Mouse (Mus musculus) lung, embryonic 16.5 days (tissue): ENCODE results near the gene Kcnk2. TPM values are rescaled to one million over a fixed set of nuclear protein-coding genes. Genes with fewer than 3 reads are reported as not detected.

Experiments
- ATAC-seq: fragments of 200-750 bp; cut with Nextera tagmentation; 2 replicates; pipeline ENCODE4 v1.8.0; 2017; ENCODE audit warnings: low read depth, mild to moderate bottlenecking, moderate library complexity
- H3K27ac ChIP-seq: fragments of 300-500 bp; sonication (generic); 2 replicates; pipeline ENCODE4 v1.5.1; 2014; ENCODE audit warnings: mild to moderate bottlenecking, control low read depth, low read length
- H3K27me3 ChIP-seq: fragments of 300-500 bp; sonication (generic); 2 replicates; pipeline ENCODE4 v1.6.1; 2014; ENCODE audit warnings: low read depth, low read length, mixed read lengths; ENCODE audit not compliant: control insufficient read depth, insufficient read depth
- H3K36me3 ChIP-seq: fragments of 300-500 bp; sonication (generic); 2 replicates; pipeline ENCODE4 v1.6.1; 2014; ENCODE audit warnings: low read length; ENCODE audit not compliant: control insufficient read depth, insufficient read depth
- H3K4me1 ChIP-seq: fragments of 300-500 bp; sonication (generic); replicated peaks from 2 replicates; pipeline ENCODE4 v1.6.1; 2014; ENCODE audit warnings: low read length, mixed read lengths; ENCODE audit not compliant: control insufficient read depth, insufficient read depth
- H3K4me2 ChIP-seq: fragments of 300-500 bp; sonication (generic); 2 replicates; pipeline ENCODE4 v1.6.1; 2014; ENCODE audit warnings: low read depth, low read length, control low read depth
- H3K4me3 ChIP-seq: fragments of 300-500 bp; sonication (generic); 2 replicates; pipeline ENCODE4 v1.5.1; 2014; ENCODE audit warnings: mild to moderate bottlenecking, low read length, control low read depth
- H3K9ac ChIP-seq: fragments of 300-500 bp; sonication (generic); 2 replicates; pipeline ENCODE4 v1.6.1; 2014; ENCODE audit warnings: low read length, control low read depth
- H3K9me3 ChIP-seq: fragments of 300-500 bp; sonication (generic); 2 replicates; pipeline ENCODE4 v1.6.1; 2016; ENCODE audit warnings: low read length; ENCODE audit not compliant: control insufficient read depth
- WGBS: fragments of 180-500 bp; shearing (Covaris S2); extraction: QIAGEN DNeasy Blood & Tissue Kit; methylation state at CpG from one replicate; pipeline ENCODE4 v1.1.7; 2014; 5-methylcytosine and 5-hydroxymethylcytosine counted together
- microRNA-seq: library from miRNA; unstranded; fragments of <30 nt; microRNA quantifications from one replicate; pipeline ENCODE4, GENCODE M21; 2016
- polyA plus RNA-seq: library from polyadenylated mRNA; unstranded; fragments of >200 nt; fragmentation: Nextera tagmentation; extraction: Ambion mirVana; gene quantifications from 2 replicates; pipeline ENCODE4 v1.2.1, GENCODE M21; 2015

Kcnk2 gene
- polyA plus RNA-seq, 1 experiment from 2014 or later, result 4.2 TPM

DNA sequence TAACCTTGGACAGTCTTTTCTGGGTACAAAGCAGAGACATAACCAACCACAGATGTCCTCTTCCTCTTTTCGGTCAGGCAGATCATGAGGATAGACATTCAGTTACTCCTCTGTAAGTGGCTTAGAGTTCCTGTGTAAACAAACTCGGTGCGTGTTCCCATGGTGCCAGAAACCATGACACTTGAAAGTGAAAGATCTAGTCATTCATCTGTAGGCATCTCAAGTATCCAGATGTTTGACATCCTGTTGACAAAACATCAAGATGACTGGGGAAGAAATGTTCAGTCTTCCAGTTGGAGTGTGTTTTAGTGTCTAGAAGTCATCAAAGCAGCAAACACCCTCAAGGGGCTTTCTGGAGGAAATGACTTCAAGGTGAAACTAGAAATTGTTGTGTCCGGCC lies 230.9 kb downstream of the Kcnk2 start:
- Histone ChIP-seq H3K27ac (no peak overlapping the region), H3K4me1 (0 out of 2 replicates have a peak, but pooled peaks cover 4% of the 10 kb centered on the region), H3K4me2 (no peak overlapping the region), H3K27me3 (no peaks in the 10 kb centered on the region), H3K9me3 (no peaks in the 10 kb centered on the region), H3K4me3 (no peak overlapping the region), H3K36me3 (no peaks in the 10 kb centered on the region), H3K9ac (no peak overlapping the region)
- 25% methylated on average over 4 of the region's 4 CpGs for WGBS
- peak; percentile 52 for ATAC-seq

DNA sequence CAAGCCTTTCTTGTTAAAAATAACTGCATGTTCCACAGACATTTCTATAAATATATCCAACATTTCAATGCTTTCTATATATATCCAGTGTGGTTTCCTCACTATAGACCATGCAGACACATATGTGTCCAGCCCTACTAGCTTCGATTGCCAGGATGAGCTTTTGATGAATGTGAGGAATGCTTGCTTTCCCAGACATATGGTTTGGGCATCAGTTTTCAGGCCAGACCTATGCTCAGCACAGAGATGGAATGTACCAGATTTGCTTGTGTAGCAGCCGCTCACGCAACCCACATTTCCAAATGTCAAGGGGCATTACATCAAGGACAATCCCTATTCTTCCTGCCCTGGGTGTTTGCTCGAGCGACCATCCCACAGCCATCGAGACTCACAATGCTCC lies 236.3 kb downstream of the Kcnk2 start:
- no peak overlapping the region for H3K27ac ChIP-seq
- peak; percentile 52; the same call in 1 of the 2 replicates for ATAC-seq
- H3K27me3 ChIP-seq, result no peaks in the 10 kb centered on the region
- no peaks in the 10 kb centered on the region for H3K36me3 ChIP-seq
- no peak overlapping the region for H3K9ac ChIP-seq
- WGBS, result 80% methylated on average over 6 of the region's 6 CpGs
- H3K9me3 ChIP-seq, result no peaks in the 10 kb centered on the region
- no peak overlapping the region for H3K4me2 ChIP-seq
- H3K4me1 ChIP-seq, result peaks cover 4% of the 10 kb centered on the region
- no peak overlapping the region for H3K4me3 ChIP-seq

DNA sequence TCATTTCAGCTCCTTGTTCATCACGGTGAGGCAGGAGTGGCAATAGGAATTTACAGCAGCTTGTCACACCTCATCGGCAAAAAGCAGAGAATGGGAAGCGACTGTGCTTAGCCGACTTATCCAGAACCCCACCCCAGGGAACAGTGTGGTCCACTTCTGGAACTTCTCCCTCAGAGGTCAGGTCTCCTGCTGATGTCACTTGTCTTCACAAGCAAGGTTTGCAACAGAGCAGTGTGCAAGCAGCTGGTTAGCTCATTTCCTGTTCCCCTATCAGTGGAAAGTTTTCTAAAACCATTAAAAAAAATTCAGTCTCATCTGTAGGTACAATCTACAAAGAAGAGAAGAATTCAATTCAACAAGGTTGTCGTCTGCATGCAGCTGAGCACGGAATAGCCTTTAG lies 236.9 kb downstream of the Kcnk2 start:
- no peak overlapping the region for H3K27ac ChIP-seq
- no peak for ATAC-seq
- no peak overlapping the region for H3K4me2 ChIP-seq
- 55% methylated on average over 6 of the region's 6 CpGs for WGBS
- no peaks in the 10 kb centered on the region for H3K36me3 ChIP-seq
- no peaks in the 10 kb centered on the region for H3K27me3 ChIP-seq
- peaks cover 4% of the 10 kb centered on the region for H3K4me1 ChIP-seq
- no peak overlapping the region for H3K4me3 ChIP-seq
- H3K9me3 ChIP-seq, result no peaks in the 10 kb centered on the region
- H3K9ac ChIP-seq, result no peak overlapping the region

DNA sequence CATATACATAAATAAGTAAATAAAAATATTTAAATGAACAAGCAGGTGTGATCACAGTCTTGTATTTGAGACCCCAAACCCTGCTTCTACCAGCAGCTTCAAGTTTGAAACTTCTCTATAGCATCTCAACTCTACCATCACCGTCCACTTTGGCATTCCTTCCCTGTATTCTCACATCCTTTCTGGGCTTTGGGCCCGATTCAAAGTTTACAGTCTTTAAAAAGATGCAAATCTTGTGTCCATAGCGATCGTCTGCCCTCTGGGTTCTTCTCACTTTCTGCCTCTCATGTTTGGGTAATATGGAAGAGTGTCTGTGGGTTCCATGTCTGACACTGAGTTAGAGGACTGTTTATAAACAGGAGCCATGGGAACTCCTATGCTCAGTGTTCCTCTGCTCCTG lies 237.4 kb downstream of the Kcnk2 start:
- Histone ChIP-seq H3K9me3 (no peaks in the 10 kb centered on the region), H3K4me2 (no peak overlapping the region), H3K36me3 (no peaks in the 10 kb centered on the region), H3K9ac (no peak overlapping the region), H3K4me3 (no peak overlapping the region), H3K27me3 (no peaks in the 10 kb centered on the region), H3K27ac (no peak overlapping the region), H3K4me1 (peaks cover 4% of the 10 kb centered on the region)
- no peak for ATAC-seq
- WGBS, result 43% methylated on average over 4 of the region's 4 CpGs

DNA sequence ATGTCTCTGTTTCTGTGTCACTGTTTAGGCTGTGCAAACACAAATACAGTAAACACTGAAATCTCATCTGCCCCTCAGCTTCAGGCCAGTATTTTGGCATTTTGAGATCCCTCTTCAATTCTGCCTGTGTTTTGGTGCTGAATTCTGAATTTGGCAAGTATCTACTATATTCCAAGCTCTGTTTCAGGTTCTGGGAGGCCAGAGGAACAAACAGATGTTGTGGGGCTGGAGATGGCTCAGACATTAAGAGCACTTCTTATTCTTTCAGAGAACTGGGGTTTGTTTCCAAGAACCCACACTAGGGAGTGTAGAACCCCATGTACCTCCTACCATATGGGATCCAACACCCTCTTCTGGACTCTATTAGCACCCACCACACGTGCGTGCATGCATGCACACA lies 237.8 kb downstream of the Kcnk2 start:
- H3K9ac ChIP-seq, result no peak overlapping the region
- H3K27me3 ChIP-seq, result no peaks in the 10 kb centered on the region
- H3K4me3 ChIP-seq, result no peak overlapping the region
- H3K27ac ChIP-seq, result no peak overlapping the region
- H3K4me1 ChIP-seq, result peaks cover 4% of the 10 kb centered on the region
- no peak for ATAC-seq
- no peaks in the 10 kb centered on the region for H3K36me3 ChIP-seq
- H3K4me2 ChIP-seq, result no peak overlapping the region
- no peaks in the 10 kb centered on the region for H3K9me3 ChIP-seq
- 84% methylated on average over 2 of the region's 2 CpGs for WGBS

Small RNAs within 50 kb of the gene (microRNA-seq; reads per million reads assigned to microRNA genes)
- not detected for gene Gm24092
